Mouse (Mus musculus) kidney, postnatal 14 days (tissue): ENCODE results near the gene Pih1h3b.

Experiments used
- DNase-seq: peaks from one replicate; pipeline ENCODE4 v3.0.0; 2022; ENCODE audit warnings: mixed read lengths

Gene Pih1h3b

DNA sequence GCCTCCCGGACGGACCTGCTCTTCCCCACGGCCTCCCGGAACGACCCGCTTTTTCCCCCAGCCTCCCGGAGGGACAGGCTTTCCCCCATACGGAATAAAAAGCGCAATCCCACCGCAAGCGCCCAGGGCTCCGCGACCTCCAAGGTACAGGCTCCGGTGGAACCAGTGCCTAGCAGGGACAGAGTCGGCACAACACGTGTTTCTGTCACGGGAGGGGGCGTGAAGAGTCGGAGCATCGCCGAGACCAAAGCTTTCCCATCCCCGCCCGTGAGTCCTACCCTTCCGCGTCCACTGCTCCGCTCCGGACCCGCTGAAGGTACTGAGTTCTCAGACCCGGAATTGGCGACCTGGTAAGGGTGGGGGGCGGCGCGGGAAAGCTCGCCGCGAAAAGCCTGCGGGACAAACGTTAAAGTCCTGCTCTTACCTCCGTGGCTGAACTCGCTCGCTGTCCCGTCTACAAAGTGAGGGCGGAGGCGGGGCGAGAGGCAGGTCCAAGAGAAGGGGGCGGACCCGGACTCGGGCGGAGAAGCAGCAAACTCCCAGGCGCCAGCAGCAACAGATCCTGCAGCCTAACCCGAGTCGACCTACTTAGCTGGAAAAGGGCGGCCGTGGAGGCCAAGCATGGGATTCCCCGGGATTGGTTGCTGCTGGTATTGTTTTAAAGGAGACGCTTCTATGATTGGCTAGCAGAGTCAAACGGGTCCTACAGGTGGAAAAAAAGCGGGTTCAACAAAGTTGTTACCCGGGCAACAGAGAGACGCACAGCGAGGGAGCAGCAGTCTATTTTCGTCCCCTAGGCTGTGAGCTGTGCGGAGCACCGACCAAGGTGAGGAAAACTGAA, at the start of gene Pih1h3b, which contains the start of gene Nup62cl:
Gene Pih1h3b, plus strand, starts transcription at position 745 of the 841 bp plus-strand sequence.
Gene Nup62cl, minus strand, starts transcription at position 578 of the 841 bp plus-strand sequence.
- peak; percentile 63 for DNase-seq

DNA sequence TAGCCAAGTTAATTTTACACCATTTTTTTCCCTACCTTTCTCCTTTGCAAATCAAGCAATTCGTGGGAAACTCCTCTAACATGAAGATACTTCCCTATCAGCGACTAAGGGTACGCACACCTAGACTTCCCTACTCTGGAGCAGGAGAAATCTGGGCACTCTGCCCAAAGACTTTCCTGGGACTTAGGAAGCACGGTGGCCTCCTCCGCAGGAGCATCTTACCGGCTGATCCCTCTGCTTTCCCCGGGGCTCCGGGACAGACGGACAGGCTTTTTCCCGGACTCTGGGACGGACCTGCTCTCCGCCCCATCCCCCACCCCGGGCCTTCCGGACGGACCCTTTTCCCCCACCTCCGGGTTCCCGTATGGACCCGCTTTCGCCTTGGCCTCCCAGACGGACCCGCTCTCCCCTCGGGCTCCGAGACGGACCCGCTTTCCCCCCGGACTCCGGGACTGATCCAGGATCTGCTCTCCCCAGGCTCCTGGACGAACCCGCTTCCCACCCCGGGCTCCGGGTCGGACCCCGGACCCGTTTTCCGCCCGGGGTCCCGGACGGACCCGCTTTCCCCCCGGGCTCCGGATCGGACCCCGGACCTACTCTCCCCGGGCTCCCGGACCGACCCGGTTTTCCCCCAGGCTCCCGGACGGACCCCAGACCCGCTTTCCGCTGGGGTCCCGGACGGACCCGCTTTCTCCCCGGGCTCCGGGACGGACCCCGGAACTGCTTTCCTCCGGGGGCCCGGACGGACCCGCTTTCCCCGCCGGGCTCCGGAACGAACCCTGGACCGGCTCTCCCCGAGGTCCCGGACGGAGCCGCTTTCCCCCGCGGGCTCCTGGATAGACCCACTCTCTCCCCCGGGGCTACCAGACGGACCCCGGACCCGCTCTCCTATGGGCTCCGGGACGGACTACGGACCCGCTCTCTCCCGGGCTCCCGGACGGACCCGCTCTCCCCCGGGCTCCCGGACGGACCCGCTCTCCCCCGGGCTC, 1.5 kb upstream of the Pih1h3b start:
- DNase-seq: peak; percentile 6

DNA sequence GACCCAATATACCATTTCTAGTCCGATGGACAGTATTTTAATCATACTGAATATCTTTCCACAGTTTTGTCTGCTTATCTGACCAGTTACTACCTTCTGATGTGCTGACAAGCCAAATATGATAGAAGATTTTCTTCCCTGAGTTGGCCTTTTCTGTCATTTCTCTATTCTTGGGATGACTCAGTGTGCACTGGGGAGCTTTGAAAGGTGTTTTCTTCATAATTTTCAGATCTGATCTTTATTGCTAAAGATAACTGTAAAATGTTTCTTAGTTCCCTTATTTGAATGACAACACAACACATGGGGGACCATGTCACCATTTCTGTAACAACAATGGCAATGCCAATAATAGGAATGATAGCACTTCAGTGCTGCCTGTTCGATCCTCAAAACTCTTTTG, 19.9 kb downstream of the Pih1h3b start:
- DNase-seq: no peak

DNA sequence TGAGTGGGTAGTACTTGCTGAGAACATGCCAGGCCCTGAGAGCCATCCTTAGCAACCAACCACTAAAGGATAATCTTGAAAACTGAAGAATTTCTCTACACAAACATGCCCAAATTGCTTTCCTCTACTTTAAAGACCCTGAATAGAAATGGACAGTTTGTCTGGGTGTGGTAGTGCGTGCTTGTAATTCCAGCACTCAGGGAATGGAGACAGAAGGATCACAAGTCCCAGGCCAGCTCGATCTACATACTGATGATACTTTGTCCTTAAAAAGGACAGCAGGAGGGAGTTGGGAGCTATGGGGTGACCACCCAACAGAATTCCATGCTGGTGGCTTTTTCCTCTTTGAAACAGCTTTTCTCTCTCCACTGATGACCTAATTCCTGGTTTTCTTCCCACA, 31.4 kb downstream of the Pih1h3b start:
- no peak for DNase-seq
